Mouse (Mus musculus): Measurements from ENCODE around the gene Gm4131. TPM values are rescaled to one million over a fixed set of nuclear protein-coding genes. Genes with fewer than 3 reads are reported as not detected.

The Gm4131 gene
- polyA plus RNA-seq, 1 experiment from 2014 or later = not detected

DNA sequence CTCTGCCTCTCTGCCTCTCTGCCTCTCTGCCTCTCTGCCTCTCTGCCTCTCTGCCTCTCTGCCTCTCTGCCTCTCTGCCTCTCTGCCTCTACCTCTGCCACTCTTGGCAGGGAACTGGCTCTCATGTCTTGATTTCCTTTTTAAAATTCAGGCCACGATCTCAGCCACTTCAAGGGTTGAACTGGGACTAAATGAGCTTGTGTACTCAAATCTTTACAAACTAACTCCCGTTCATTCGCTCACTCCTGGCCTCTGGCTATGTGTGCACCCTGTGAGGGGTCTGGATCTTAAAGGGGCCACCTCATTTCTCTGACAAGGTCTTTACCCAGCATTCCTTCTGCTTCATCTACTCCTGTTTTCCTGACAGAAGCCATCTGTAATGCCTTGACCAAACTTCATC is 18.6 kb upstream of the Gm4131 start:
- Histone ChIP-seq H3K9ac (ENCODE audit: low read length) (no peak overlapping the region), H3K27me3 (ENCODE audit: control insufficient read depth, insufficient read depth, low read length) (no peaks in the 10 kb centered on the region), H3K9me3 (ENCODE audit: control insufficient read depth, low read length) (no peaks in the 10 kb centered on the region), H3K27ac (replicated peaks) (no peak overlapping the region), H3K4me2 (replicated peaks; ENCODE audit: low read depth) (no peak overlapping the region), H3K4me3 (ENCODE audit: low read depth, low read length) (no peak overlapping the region), H3K4me1 (replicated peaks; ENCODE audit: control insufficient read depth, insufficient read depth) (no peaks in the 10 kb centered on the region), H3K36me3 (ENCODE audit: control insufficient read depth, insufficient read depth, low read length) (no peaks in the 10 kb centered on the region)
- ATAC-seq (ENCODE audit: low FRiP score, low TSS enrichment) (no peak), DNase-seq (ENCODE audit: low spot score) (no peak)
- WGBS = 45% methylated on average over 3 of the region's 3 CpGs
- TF ChIP-seq CTCF (IDR thresholded peaks at IDR 0.05; ENCODE audit: low read depth) (no peak), EP300 (optimal IDR thresholded peaks at IDR 0.05) (no peak)

- no peak for ATAC-seq (ENCODE audit: low FRiP score, low TSS enrichment)
- Histone ChIP-seq H3K9ac (ENCODE audit: low read length) (no peak overlapping the region), H3K27me3 (ENCODE audit: control insufficient read depth, insufficient read depth, low read length) (no peaks in the 10 kb centered on the region), H3K4me1 (replicated peaks; ENCODE audit: control insufficient read depth, insufficient read depth) (no peaks in the 10 kb centered on the region), H3K36me3 (ENCODE audit: control insufficient read depth, insufficient read depth, low read length) (no peaks in the 10 kb centered on the region), H3K4me3 (ENCODE audit: low read depth, low read length) (no peak overlapping the region), H3K9me3 (ENCODE audit: control insufficient read depth, low read length) (no peaks in the 10 kb centered on the region), H3K4me2 (replicated peaks; ENCODE audit: low read depth) (no peak overlapping the region), H3K27ac (replicated peaks) (no peak overlapping the region)
- TF ChIP-seq CTCF (IDR thresholded peaks at IDR 0.05; ENCODE audit: low read depth) = no peak
- TF ChIP-seq EP300 (optimal IDR thresholded peaks at IDR 0.05) = no peak
- no peak for DNase-seq (ENCODE audit: low spot score)
Observed at GRCm38 (mm10) chr14:62584637-62585036, 17.9 kb upstream of the Gm4131 start.

DNA sequence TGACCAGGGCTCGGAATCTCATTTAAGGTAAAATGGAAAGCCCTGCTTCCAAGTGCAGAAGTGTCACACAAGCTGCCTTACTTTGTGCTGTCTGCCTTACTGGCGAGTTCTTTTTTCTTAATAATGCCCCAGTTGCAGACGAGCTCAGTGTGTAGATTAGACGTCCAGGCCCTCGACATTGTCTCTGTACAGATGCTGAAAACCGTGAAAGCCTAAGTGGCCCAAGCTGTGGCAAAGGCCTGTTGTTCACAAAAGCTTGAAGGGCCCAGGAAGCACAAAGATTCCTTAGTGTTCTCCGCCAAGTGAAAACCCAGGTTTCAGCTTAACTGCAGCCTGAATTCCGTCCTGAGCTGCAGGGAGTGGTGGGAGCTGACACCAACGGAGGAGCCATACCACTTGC is 15.0 kb upstream of the Gm4131 start:
- no peaks in the 10 kb centered on the region for H3K9me3 ChIP-seq (ENCODE audit: control insufficient read depth, low read length)
- no peaks in the 10 kb centered on the region for H3K4me1 ChIP-seq (replicated peaks; ENCODE audit: control insufficient read depth, insufficient read depth)
- no peaks in the 10 kb centered on the region for H3K27me3 ChIP-seq (ENCODE audit: control insufficient read depth, insufficient read depth, low read length)
- H3K4me3 ChIP-seq (ENCODE audit: low read depth, low read length) = no peak overlapping the region
- no peak for DNase-seq (ENCODE audit: low spot score)
- no peak for ATAC-seq (ENCODE audit: low FRiP score, low TSS enrichment)
- H3K4me2 ChIP-seq (replicated peaks; ENCODE audit: low read depth) = no peak overlapping the region
- no peak overlapping the region for H3K9ac ChIP-seq (ENCODE audit: low read length)
- no peak overlapping the region for H3K27ac ChIP-seq (replicated peaks)
- WGBS = 81% methylated on average over 9 of the region's 9 CpGs
- no peaks in the 10 kb centered on the region for H3K36me3 ChIP-seq (ENCODE audit: control insufficient read depth, insufficient read depth, low read length)
- TF ChIP-seq CTCF (IDR thresholded peaks at IDR 0.05; ENCODE audit: low read depth) (no peak), EP300 (optimal IDR thresholded peaks at IDR 0.05) (no peak)

DNA sequence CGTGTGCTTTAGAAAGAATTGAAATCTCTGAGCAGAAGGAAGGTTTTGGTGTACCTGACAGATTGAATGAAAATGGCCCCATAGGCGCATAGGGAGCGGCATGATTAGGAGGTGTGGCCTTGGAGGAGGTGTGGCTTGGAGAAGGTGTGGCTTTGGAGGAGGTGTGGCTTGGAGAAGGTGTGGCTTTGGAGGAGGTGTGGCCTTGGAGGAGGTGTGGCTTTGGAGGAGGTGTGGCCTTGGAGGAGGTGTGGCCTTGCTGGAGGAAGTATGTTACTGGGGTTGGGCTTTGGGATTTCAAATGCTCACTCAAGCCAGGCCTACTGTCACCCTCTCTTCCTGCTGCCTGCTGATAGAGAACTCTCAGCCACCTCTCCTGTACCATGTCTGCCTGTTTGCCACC is 14.2 kb upstream of the Gm4131 start:
- no peak overlapping the region for H3K4me3 ChIP-seq (ENCODE audit: low read depth, low read length)
- H3K4me2 ChIP-seq (replicated peaks; ENCODE audit: low read depth) = no peak overlapping the region
- H3K9me3 ChIP-seq (ENCODE audit: control insufficient read depth, low read length) = no peaks in the 10 kb centered on the region
- H3K27ac ChIP-seq (replicated peaks) = no peak overlapping the region
- H3K9ac ChIP-seq (ENCODE audit: low read length) = no peak overlapping the region
- no peaks in the 10 kb centered on the region for H3K27me3 ChIP-seq (ENCODE audit: control insufficient read depth, insufficient read depth, low read length)
- H3K4me1 ChIP-seq (replicated peaks; ENCODE audit: control insufficient read depth, insufficient read depth) = no peaks in the 10 kb centered on the region
- ATAC-seq (ENCODE audit: low FRiP score, low TSS enrichment) (no peak), DNase-seq (ENCODE audit: low spot score) (peak; percentile 19)
- 90% methylated on average over 3 of the region's 3 CpGs for WGBS
- TF ChIP-seq CTCF (IDR thresholded peaks at IDR 0.05; ENCODE audit: low read depth) = no peak
- no peak for TF ChIP-seq EP300 (optimal IDR thresholded peaks at IDR 0.05)
- no peaks in the 10 kb centered on the region for H3K36me3 ChIP-seq (ENCODE audit: control insufficient read depth, insufficient read depth, low read length)

DNA sequence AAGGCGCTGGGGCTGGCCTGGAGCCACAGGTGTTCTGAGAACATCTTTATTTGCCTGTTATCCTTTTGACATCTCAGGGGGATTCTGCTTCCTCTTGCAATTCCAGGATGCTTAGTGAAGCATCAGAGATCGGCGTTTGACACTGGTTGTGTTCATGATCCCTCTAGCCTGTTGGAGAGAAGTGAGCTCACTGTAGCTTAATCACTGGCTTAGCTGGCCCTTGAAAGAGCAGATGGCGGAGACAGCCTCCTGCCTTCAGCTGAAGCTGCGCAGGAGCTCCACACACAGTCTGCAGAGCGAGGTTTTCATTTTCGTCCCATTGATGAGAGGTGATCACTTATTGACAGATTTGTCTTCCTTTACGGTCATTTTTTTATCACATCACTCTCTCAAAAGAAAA is 9.1 kb upstream of the Gm4131 start:
- Histone ChIP-seq H3K27me3 (ENCODE audit: control insufficient read depth, insufficient read depth, low read length) (no peaks in the 10 kb centered on the region), H3K4me2 (replicated peaks; ENCODE audit: low read depth) (no peak overlapping the region), H3K9me3 (ENCODE audit: control insufficient read depth, low read length) (no peaks in the 10 kb centered on the region), H3K4me3 (ENCODE audit: low read depth, low read length) (no peak overlapping the region), H3K4me1 (replicated peaks; ENCODE audit: control insufficient read depth, insufficient read depth) (no peaks in the 10 kb centered on the region), H3K9ac (ENCODE audit: low read length) (no peak overlapping the region), H3K27ac (replicated peaks) (no peak overlapping the region), H3K36me3 (ENCODE audit: control insufficient read depth, insufficient read depth, low read length) (no peaks in the 10 kb centered on the region)
- no peak for ATAC-seq (ENCODE audit: low FRiP score, low TSS enrichment)
- no peak for DNase-seq (ENCODE audit: low spot score)
- no peak for TF ChIP-seq CTCF (IDR thresholded peaks at IDR 0.05; ENCODE audit: low read depth)
- TF ChIP-seq EP300 (optimal IDR thresholded peaks at IDR 0.05) = no peak
- WGBS = 78% methylated on average over 8 of the region's 8 CpGs

GRCm38 (mm10) chr14:62574906-62575305 is 8.2 kb upstream of the Gm4131 start:
- Histone ChIP-seq H3K4me2 (replicated peaks; ENCODE audit: low read depth) (no peak overlapping the region), H3K9ac (ENCODE audit: low read length) (no peak overlapping the region), H3K27ac (replicated peaks) (no peak overlapping the region), H3K4me1 (replicated peaks; ENCODE audit: control insufficient read depth, insufficient read depth) (0 out of 2 replicates have a peak, but pooled peaks cover 1% of the 10 kb centered on the region), H3K4me3 (ENCODE audit: low read depth, low read length) (no peak overlapping the region), H3K27me3 (ENCODE audit: control insufficient read depth, insufficient read depth, low read length) (no peaks in the 10 kb centered on the region), H3K9me3 (ENCODE audit: control insufficient read depth, low read length) (no peaks in the 10 kb centered on the region), H3K36me3 (ENCODE audit: control insufficient read depth, insufficient read depth, low read length) (no peaks in the 10 kb centered on the region)
- 74% methylated on average over 6 of the region's 6 CpGs for WGBS
- TF ChIP-seq EP300 (optimal IDR thresholded peaks at IDR 0.05) (no peak), CTCF (IDR thresholded peaks at IDR 0.05; ENCODE audit: low read depth) (no peak)
- ATAC-seq (ENCODE audit: low FRiP score, low TSS enrichment) (no peak), DNase-seq (ENCODE audit: low spot score) (no peak)

Measured in stomach, postnatal 0 days (tissue).